Mouse (Mus musculus) MEL (cell line): ENCODE measurements at regions not wholly inside any gene's neighbourhood (a gene's known extent, or its start where the extent isn't known, plus 50 kb on each side); places are given as distances from the start of the nearest gene placed in this dataset.

Source experiments
- BHLHE40 ChIP-seq: IDR thresholded peaks from 2 replicates; pipeline ENCODE4 v1.6.1; 2012; ENCODE audit warnings: low read depth, mild to moderate bottlenecking, inconsistent platforms, low read length, improper control_type of control experiment, borderline replicate concordance
- CTCF ChIP-seq, 3 experiments: IDR thresholded peaks in 2 of 3; conservative IDR thresholded peaks in 1 of 3; 2 replicates each; pipeline ENCODE4 v1.5.1; 2011 to 2012; ENCODE audit warnings: low read length in 3 of 3, low read depth in 2 of 3, mild to moderate bottlenecking in 2 of 3, improper control_type of control experiment in 1 of 3, inconsistent platforms in 1 of 3, mixed read lengths in 1 of 3, moderate library complexity in 1 of 3; ENCODE audit not compliant: control insufficient read depth in 1 of 3, insufficient read depth in 1 of 3, poor library complexity in 1 of 3, severe bottlenecking in 1 of 3
- E2F4 ChIP-seq: IDR thresholded peaks from 2 replicates; pipeline ENCODE4 v1.6.1; 2011; ENCODE audit warnings: low read depth, low read length, improper control_type of control experiment, borderline replicate concordance
- ELF1 ChIP-seq: IDR thresholded peaks from 2 replicates; pipeline ENCODE4 v1.6.1; 2014; ENCODE audit warnings: low read depth, mild to moderate bottlenecking, inconsistent platforms, low read length, improper control_type of control experiment, moderate library complexity
- HCFC1 ChIP-seq: IDR thresholded peaks from 2 replicates; pipeline ENCODE4 v1.6.1; 2012; ENCODE audit warnings: low read depth, mild to moderate bottlenecking, inconsistent platforms, low read length, improper control_type of control experiment, moderate library complexity
- POLR2A ChIP-seq, 2 experiments: IDR thresholded peaks; 2 replicates each; pipeline ENCODE4 v1.6.1; 2011 to 2012; ENCODE audit warnings: low read length in 2 of 2, mild to moderate bottlenecking in 2 of 2, control low read depth in 1 of 2, improper control_type of control experiment in 1 of 2, low read depth in 1 of 2, moderate library complexity in 1 of 2; ENCODE audit not compliant: control insufficient read depth in 1 of 2, insufficient read depth in 1 of 2, poor library complexity in 1 of 2

DNA sequence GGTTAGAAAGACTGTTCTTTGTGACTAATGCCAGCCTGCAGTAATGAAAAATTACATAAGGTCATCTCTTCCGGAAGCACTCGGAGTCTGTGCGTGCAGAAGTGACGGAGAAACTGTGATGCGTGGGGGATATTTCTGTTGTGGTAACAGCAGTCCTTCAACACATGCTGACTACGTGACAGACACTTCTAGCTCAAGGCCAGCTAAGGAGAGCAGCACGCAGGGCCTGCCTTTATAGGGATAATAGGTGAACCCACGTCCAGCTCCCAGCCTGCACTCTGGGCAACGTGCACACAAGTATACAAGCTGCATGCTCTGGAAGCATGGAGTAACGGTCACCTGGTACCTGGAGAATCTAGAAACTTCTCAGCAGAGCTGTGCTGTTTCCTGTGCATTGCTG lies 77.5 kb upstream of the Pced1b start:
- TF ChIP-seq CTCF (IDR thresholded peaks at IDR 0.05 in 2 of 3, conservative IDR thresholded peaks at IDR 0.05 in 1 of 3; ENCODE audit: control insufficient read depth in 1 of 3, insufficient read depth in 1 of 3, low read depth in 2 of 3, low read length in 3 of 3, poor library complexity in 1 of 3, severe bottlenecking in 1 of 3) (no peak), E2F4 (no peak), HCFC1 (no peak), BHLHE40 (no peak), ELF1 (no peak), POLR2A (IDR thresholded peaks at IDR 0.05; ENCODE audit: control insufficient read depth in 1 of 2, insufficient read depth in 1 of 2, low read depth in 1 of 2, low read length in 2 of 2, poor library complexity in 1 of 2) (no peak)
